Mouse (Mus musculus) megakaryocyte-erythroid progenitor cell, adult 5-6 weeks (primary cell): ENCODE data around the gene Nos1ap. TPM values are rescaled to one million over a fixed set of nuclear protein-coding genes. Genes with fewer than 3 reads are reported as not detected.

Experiments
- ATAC-seq: replicated peaks from 2 replicates; pipeline ENCODE4 v1.8.0; 2016; ENCODE audit warnings: mild to moderate bottlenecking, inconsistent platforms; ENCODE audit not compliant: severe bottlenecking, poor library complexity, low FRiP score, low TSS enrichment
- total RNA-seq, 2 experiments: library from RNA; stranded (forward) in 1 of 2; stranded (reverse) in 1 of 2; fragments of 200-1000, 215-1000 nt in 1 of 2; fragments of >200 nt in 1 of 2; fragmentation: Nextera tagmentation in 1 of 2; gene quantifications; 2 replicates each; pipeline ENCODE4 v1.2.3; 2014 to 2017

Gene Nos1ap
- total RNA-seq, 2 experiments from 2014 or later: 1.5 TPM; not detected in 1

GRCm38 (mm10) chr1:170512429-170513097, 77.1 kb downstream of the Nos1ap start:
- ATAC-seq: no peak

GRCm38 (mm10) chr1:170510595-170511240, 78.9 kb downstream of the Nos1ap start:
- peak; percentile 74 for ATAC-seq

GRCm38 (mm10) chr1:170506309-170506708, 83.4 kb downstream of the Nos1ap start:
- no peak for ATAC-seq

GRCm38 (mm10) chr1:170505107-170505506, 84.6 kb downstream of the Nos1ap start:
- ATAC-seq: peak; percentile 27; the same call in 1 of the 2 replicates

GRCm38 (mm10) chr1:170504378-170504777, 85.3 kb downstream of the Nos1ap start:
- no peak for ATAC-seq

GRCm38 (mm10) chr1:170503277-170503739, 86.4 kb downstream of the Nos1ap start:
- no peak for ATAC-seq

GRCm38 (mm10) chr1:170502491-170503276, 87.0 kb downstream of the Nos1ap start:
- no peak for ATAC-seq

GRCm38 (mm10) chr1:170501970-170502369, 87.7 kb downstream of the Nos1ap start:
- ATAC-seq: no peak

- ATAC-seq: no peak
Observed at GRCm38 (mm10) chr1:170501556-170501955, 88.1 kb downstream of the Nos1ap start.

GRCm38 (mm10) chr1:170499891-170500290, 89.8 kb downstream of the Nos1ap start:
- no peak for ATAC-seq

GRCm38 (mm10) chr1:170499466-170499865, 90.2 kb downstream of the Nos1ap start:
- ATAC-seq: no peak

GRCm38 (mm10) chr1:170498645-170499044, 91.0 kb downstream of the Nos1ap start:
- ATAC-seq: no peak

- ATAC-seq: no peak
Observed at GRCm38 (mm10) chr1:170496221-170496620, 93.4 kb downstream of the Nos1ap start.

- ATAC-seq: no peak
Observed at GRCm38 (mm10) chr1:170495538-170496183, 94.0 kb downstream of the Nos1ap start.

GRCm38 (mm10) chr1:170492527-170492926, 97.1 kb downstream of the Nos1ap start:
- no peak for ATAC-seq

GRCm38 (mm10) chr1:170492027-170492426, 97.6 kb downstream of the Nos1ap start:
- no peak for ATAC-seq

GRCm38 (mm10) chr1:170489936-170490335, 99.7 kb downstream of the Nos1ap start:
- ATAC-seq: no peak

GRCm38 (mm10) chr1:170489450-170489849, 100.2 kb downstream of the Nos1ap start:
- ATAC-seq: no peak

GRCm38 (mm10) chr1:170485119-170485518, 104.5 kb downstream of the Nos1ap start:
- ATAC-seq: no peak
